Mouse (Mus musculus) limb, embryonic 11.5 days (tissue): ENCODE results near the gene Tapbp. TPM values are rescaled to one million over a fixed set of nuclear protein-coding genes. Genes with fewer than 3 reads are reported as not detected.
A peak's percentile ranks its signal among the peaks of the same experiment; 100 is the strongest.

Experiments used
- ATAC-seq: fragments of 200-750 bp; cut with Nextera tagmentation; 2 replicates; pipeline ENCODE4 v1.8.0; 2017; ENCODE audit warnings: low read depth; ENCODE audit not compliant: insufficient number of reproducible peaks, low FRiP score, low TSS enrichment
- DNase-seq: peaks from one replicate; pipeline ENCODE4 v3.0.0-alpha.2; 2015; ENCODE audit warnings: low spot score
- H3K27ac ChIP-seq: fragments of 300-500 bp; sonication (generic); replicated peaks from 2 replicates; pipeline ENCODE4 v1.5.1; 2014; ENCODE audit warnings: low read depth, mild to moderate bottlenecking, low read length
- H3K27me3 ChIP-seq: fragments of 300-500 bp; sonication (generic); 2 replicates; pipeline ENCODE4 v1.6.1; 2014; ENCODE audit warnings: mild to moderate bottlenecking, low read length, mixed read lengths; ENCODE audit not compliant: control insufficient read depth, insufficient read depth
- H3K36me3 ChIP-seq: fragments of 300-500 bp; sonication (generic); 2 replicates; pipeline ENCODE4 v1.6.1; 2014; ENCODE audit warnings: mild to moderate bottlenecking, low read length, moderate library complexity, mixed read lengths; ENCODE audit not compliant: control insufficient read depth, insufficient read depth
- H3K4me1 ChIP-seq: fragments of 300-500 bp; sonication (generic); 2 replicates; pipeline ENCODE4 v1.6.1; 2014; ENCODE audit warnings: low read length, mixed read lengths; ENCODE audit not compliant: control insufficient read depth, insufficient read depth
- H3K4me2 ChIP-seq: fragments of 300-500 bp; sonication (generic); 2 replicates; pipeline ENCODE4 v1.6.1; 2014; ENCODE audit warnings: low read depth, mild to moderate bottlenecking, moderate library complexity; ENCODE audit not compliant: severe bottlenecking
- H3K4me3 ChIP-seq: fragments of 300-500 bp; sonication (generic); 2 replicates; pipeline ENCODE4 v1.5.1; 2014; ENCODE audit warnings: low read depth, low read length
- H3K9ac ChIP-seq: fragments of 300-500 bp; sonication (generic); 2 replicates; pipeline ENCODE4 v1.6.1; 2014; ENCODE audit warnings: mild to moderate bottlenecking, low read length
- H3K9me3 ChIP-seq: fragments of 300-500 bp; sonication (generic); 2 replicates; pipeline ENCODE4 v1.6.1; 2016; ENCODE audit warnings: low read length; ENCODE audit not compliant: control insufficient read depth
- WGBS: fragments of 180-500 bp; shearing (Covaris S2); extraction: QIAGEN DNeasy Blood & Tissue Kit; methylation state at CpG from one replicate; pipeline ENCODE4 v1.1.7; 2014; 5-methylcytosine and 5-hydroxymethylcytosine counted together
- polyA plus RNA-seq: library from polyadenylated mRNA; unstranded; fragments of >200 nt; fragmentation: Nextera tagmentation; extraction: Ambion mirVana; gene quantifications from 2 replicates; pipeline ENCODE4 v1.2.1, GENCODE M21; 2014

Tapbp gene
- polyA plus RNA-seq, 1 experiment from 2014 or later, result 14.8 TPM

GRCm38 (mm10) chr17:33921361-33921760 lies 5.7 kb downstream of the Tapbp start:
- DNase-seq, result no peak
- Histone ChIP-seq H3K4me3 (no peak overlapping the region), H3K36me3 (peaks cover 8% of the 10 kb centered on the region), H3K27me3 (no peaks in the 10 kb centered on the region), H3K9me3 (no peaks in the 10 kb centered on the region), H3K4me2 (no peak overlapping the region), H3K27ac (no peak overlapping the region), H3K9ac (no peak overlapping the region), H3K4me1 (peaks cover 15% of the 10 kb centered on the region; the same call in 1 of the 2 replicates)
- no peak for ATAC-seq
- WGBS, result 90% methylated on average over 7 of the region's 7 CpGs

- Histone ChIP-seq H3K36me3 (0 out of 2 replicates have a peak, but pooled peaks cover 2% of the 10 kb centered on the region), H3K27ac (no peak overlapping the region), H3K27me3 (no peaks in the 10 kb centered on the region), H3K9me3 (no peaks in the 10 kb centered on the region), H3K9ac (no peak overlapping the region), H3K4me1 (peaks cover 6% of the 10 kb centered on the region; the same call in 1 of the 2 replicates), H3K4me3 (no peak overlapping the region), H3K4me2 (no peak overlapping the region)
- 89% methylated on average over 10 of the region's 10 CpGs for WGBS
- ATAC-seq, result no peak
- DNase-seq, result no peak
These were observed 9.0 kb downstream of the Tapbp start for GRCm38 (mm10) chr17:33924577-33925283.

- 0 out of 2 replicates have a peak, but pooled peaks cover 8% of the 10 kb centered on the region for H3K4me1 ChIP-seq
- no peak overlapping the region for H3K27ac ChIP-seq
- H3K27me3 ChIP-seq, result no peaks in the 10 kb centered on the region
- no peak for DNase-seq
- WGBS, result 81% methylated on average over 21 of the region's 21 CpGs
- no peak for ATAC-seq
- H3K4me3 ChIP-seq, result no peak overlapping the region
- no peaks in the 10 kb centered on the region for H3K9me3 ChIP-seq
- H3K9ac ChIP-seq, result no peak overlapping the region
- 0 out of 2 replicates have a peak, but pooled peaks cover 2% of the 10 kb centered on the region for H3K36me3 ChIP-seq
- no peak overlapping the region for H3K4me2 ChIP-seq
These were observed 9.9 kb downstream of the Tapbp start for GRCm38 (mm10) chr17:33925406-33926116.

- peak; percentile 55 for DNase-seq
These were observed 10.7 kb downstream of the Tapbp start for GRCm38 (mm10) chr17:33926207-33926932.

GRCm38 (mm10) chr17:33928251-33928947 lies 12.7 kb downstream of the Tapbp start:
- H3K4me2 ChIP-seq, result peak overlapping the region; percentile 99
- no peak overlapping the region for H3K27ac ChIP-seq
- DNase-seq (no peak), ATAC-seq (no peak)
- 0 out of 2 replicates have a peak, but pooled peaks cover 2% of the 10 kb centered on the region for H3K36me3 ChIP-seq
- 64% methylated on average over 21 of the region's 21 CpGs for WGBS
- H3K9ac ChIP-seq, result peak overlapping the region; percentile 73
- no peaks in the 10 kb centered on the region for H3K27me3 ChIP-seq
- peak overlapping the region; percentile 91 for H3K4me3 ChIP-seq
- peaks cover 15% of the 10 kb centered on the region for H3K4me1 ChIP-seq
- H3K9me3 ChIP-seq, result no peaks in the 10 kb centered on the region

More at GRCm38 (mm10) chr17:33926207-33926932, 10.7 kb downstream of the Tapbp start:
- Histone ChIP-seq H3K4me3 (no peak overlapping the region), H3K27me3 (no peaks in the 10 kb centered on the region), H3K9ac (no peak overlapping the region), H3K9me3 (no peaks in the 10 kb centered on the region), H3K27ac (no peak overlapping the region), H3K36me3 (0 out of 2 replicates have a peak, but pooled peaks cover 2% of the 10 kb centered on the region), H3K4me1 (peaks cover 14% of the 10 kb centered on the region), H3K4me2 (no peak overlapping the region)
- no peak for ATAC-seq
- 73% methylated on average over 17 of the region's 17 CpGs for WGBS

GRCm38 (mm10) chr17:33929371-33930279 lies 13.9 kb downstream of the Tapbp start, which contains the start of gene Rgl2:
Gene Rgl2 (plus strand): TSS chr17:33929543.
- under 1% methylated on average over 76 of the region's 80 CpGs for WGBS
- H3K4me1 ChIP-seq, result peaks cover 15% of the 10 kb centered on the region

More at GRCm38 (mm10) chr17:33929371-33930279, 13.9 kb downstream of the Tapbp start, which contains the start of gene Rgl2:
- DNase-seq (peak; percentile 97), ATAC-seq (peak; percentile 73)
- Histone ChIP-seq H3K9me3 (no peaks in the 10 kb centered on the region), H3K27me3 (no peaks in the 10 kb centered on the region), H3K27ac (peak within 1 kb of the TSS; percentile 87), H3K4me3 (peak within 1 kb of the TSS; percentile 91), H3K9ac (peak within 1 kb of the TSS; percentile 81), H3K4me2 (peak within 1 kb of the TSS; percentile 99), H3K36me3 (0 out of 2 replicates have a peak, but pooled peaks cover 4% of the 10 kb centered on the region)
